Mouse (Mus musculus): ENCODE data around the gene 1700012P22Rik.

The 1700012P22Rik gene

DNA sequence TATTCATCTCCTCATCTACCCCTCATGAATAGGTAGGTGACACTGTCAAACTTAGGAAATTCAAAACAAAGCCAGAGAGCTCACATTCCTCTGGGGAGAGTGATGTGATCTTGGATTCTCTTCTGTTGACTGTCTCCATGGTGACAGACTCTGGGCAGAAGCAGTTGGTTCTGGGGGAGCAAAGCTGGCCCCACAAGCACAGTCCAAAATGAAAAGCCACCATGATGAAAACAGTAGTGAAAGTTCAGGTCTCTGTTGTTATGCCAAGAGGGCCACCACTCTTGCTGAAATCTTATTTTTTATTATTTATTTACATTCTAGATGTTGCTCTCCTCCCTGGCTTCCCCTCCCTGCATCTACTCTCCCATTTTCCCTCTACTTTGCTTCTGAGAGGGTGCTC lies at the start of gene 1700012P22Rik:
1700012P22Rik (minus strand) TSS at position 101 of the 400 bp plus-strand sequence.
- DNase-seq (ENCODE audit: low spot score): no peak

DNA sequence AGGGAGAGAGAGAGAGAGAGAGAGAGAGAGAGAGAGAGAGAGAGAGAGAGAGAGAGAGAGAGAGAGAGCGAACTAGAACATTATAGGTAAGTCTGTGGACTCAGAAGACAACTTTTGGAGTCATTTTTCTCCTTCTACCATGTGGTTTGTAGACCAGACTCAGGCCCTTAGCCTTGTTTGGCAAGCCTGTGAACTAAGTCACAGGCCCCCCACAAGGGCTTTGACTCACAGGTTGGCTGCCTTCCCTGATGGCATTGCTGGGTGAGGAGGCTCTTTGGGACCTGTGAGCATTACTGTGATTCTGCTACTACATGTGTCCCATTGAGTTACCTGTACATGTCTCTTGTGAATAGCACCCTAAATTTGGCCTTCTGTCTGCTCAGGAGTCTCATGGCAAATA lies 29.5 kb upstream of the 1700012P22Rik start:
- DNase-seq (ENCODE audit: low spot score): no peak

GRCm38 (mm10) chr4:144465206-144465605 lies 26.6 kb upstream of the 1700012P22Rik start:
- no peak for DNase-seq (ENCODE audit: low spot score)

GRCm38 (mm10) chr4:144463656-144464055 lies 25.1 kb upstream of the 1700012P22Rik start, which contains the start of gene Aadacl3:
Gene Aadacl3 (minus strand): TSS chr4:144463756.
- no peak for DNase-seq (ENCODE audit: low spot score)

DNA sequence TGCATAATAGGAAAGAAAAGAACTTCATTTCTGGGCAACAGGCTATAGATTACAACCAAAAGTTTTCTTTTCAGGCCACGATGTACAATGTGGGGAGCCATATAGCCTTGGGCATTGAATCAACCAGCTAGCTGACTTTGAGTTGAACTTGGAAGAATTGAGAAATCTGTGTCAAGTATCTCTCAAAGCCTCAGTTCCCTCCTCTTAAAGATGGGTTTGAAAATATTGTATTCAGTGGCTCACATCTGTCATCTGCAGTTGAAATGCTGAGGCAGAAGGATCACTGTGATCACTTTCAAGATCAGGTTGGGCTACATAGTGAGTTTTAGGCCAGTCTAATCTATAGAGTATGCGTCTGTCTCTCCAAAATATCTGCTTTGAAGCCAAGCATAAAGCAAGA lies 14.6 kb upstream of the 1700012P22Rik start, which contains the start of gene Gm9944:
Gm9944 (minus strand) TSS at position 101 of the 400 bp plus-strand sequence.
- no peak for DNase-seq (ENCODE audit: low spot score)

DNA sequence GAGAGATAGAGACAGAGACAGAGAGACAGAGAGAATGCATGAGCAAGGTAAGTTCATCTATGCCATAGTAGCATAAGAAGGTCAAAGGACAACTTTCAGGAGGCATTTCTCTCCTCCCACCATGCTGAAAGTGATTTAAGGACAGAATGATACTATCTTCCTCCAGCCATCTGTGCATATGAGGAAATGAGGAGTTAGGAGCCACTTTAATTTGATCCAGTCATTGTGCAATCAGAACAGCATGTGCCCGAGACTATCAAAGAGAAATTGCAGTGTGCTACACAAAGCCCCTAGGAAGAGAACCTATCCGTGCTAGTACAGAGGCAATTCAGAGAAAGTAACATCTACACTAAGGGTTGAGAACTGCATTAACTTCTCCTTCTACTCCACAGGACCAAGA lies 10.0 kb upstream of the 1700012P22Rik start:
- DNase-seq (ENCODE audit: low spot score): no peak

GRCm38 (mm10) chr4:144441582-144441981 lies 3.0 kb upstream of the 1700012P22Rik start:
- DNase-seq (ENCODE audit: low spot score): no peak

- no peak for DNase-seq (ENCODE audit: low spot score)
These were observed 2.5 kb upstream of the 1700012P22Rik start for GRCm38 (mm10) chr4:144441095-144441494.

GRCm38 (mm10) chr4:144433216-144433615 lies 5.4 kb downstream of the 1700012P22Rik start:
- no peak for DNase-seq (ENCODE audit: low spot score)

- no peak for DNase-seq (ENCODE audit: low spot score)
These were observed 7.8 kb downstream of the 1700012P22Rik start for GRCm38 (mm10) chr4:144430723-144431122.

GRCm38 (mm10) chr4:144428868-144429267 lies 9.7 kb downstream of the 1700012P22Rik start:
- DNase-seq (ENCODE audit: low spot score): no peak

GRCm38 (mm10) chr4:144424590-144424989 lies 14.0 kb downstream of the 1700012P22Rik start:
- DNase-seq (ENCODE audit: low spot score): no peak

DNA sequence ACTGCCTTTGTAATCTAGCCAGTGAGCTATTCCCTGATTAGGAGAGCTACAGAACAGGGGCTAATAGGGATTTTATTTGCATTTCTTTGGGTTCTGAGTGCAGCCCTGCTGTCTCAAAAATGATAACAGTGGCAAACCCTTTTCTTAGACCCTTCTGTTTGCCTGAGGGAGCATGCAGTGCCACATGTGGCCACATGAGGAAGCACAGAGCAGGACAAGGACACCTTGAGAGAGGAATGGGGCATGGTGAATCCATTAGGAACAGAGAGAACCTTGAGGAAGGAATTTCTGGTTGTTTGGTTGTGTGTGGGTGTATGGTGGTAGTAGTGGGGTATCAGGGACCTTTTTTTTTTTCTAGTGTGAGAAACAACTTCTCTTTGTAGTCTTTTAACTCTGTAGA lies 17.9 kb downstream of the 1700012P22Rik start:
- DNase-seq (ENCODE audit: low spot score): no peak

DNA sequence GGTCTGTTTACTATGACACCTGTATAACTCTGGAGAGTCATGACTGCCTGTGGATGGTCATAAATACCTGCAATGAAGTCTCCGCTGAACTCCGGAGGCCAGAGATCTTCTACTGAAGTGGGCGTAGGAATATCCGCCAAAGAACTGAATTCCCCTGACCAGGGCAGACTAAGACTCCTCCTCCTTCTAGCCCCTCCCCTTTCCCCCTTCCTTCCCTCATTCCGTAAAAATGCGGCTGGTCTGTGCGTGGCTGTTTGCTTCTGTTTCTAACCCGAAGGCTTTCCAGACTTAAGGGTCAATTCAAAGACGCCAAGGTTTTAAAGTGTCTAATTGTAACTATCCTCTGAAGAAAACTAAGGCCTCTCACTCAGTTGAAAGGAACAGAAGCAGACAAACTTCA lies 30.3 kb downstream of the 1700012P22Rik start, which contains the start of gene Pramef12:
Pramef12 (minus strand) TSS at position 175 of the 400 bp plus-strand sequence.
- no peak for DNase-seq (ENCODE audit: low spot score)

DNA sequence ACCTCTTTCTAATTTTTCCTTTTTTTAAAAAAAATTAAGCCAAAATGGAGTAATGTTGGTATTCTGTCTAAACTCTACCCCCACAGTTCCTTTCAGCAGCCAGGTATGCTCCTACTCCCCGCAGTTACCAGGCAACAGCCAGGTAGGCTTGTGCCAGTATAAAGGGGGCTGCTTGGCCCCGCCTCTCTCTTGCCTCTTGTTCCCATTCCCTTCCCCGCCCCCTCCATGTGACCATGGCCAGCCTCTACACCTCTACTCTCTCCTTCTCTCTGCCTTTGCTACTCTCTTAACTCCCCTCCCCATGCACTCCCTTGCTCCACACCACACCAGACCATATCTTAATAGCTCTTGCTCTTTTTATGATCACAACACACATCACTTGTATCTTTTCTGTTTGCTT lies 32.3 kb downstream of the 1700012P22Rik start:
- no peak for DNase-seq (ENCODE audit: low spot score)

DNA sequence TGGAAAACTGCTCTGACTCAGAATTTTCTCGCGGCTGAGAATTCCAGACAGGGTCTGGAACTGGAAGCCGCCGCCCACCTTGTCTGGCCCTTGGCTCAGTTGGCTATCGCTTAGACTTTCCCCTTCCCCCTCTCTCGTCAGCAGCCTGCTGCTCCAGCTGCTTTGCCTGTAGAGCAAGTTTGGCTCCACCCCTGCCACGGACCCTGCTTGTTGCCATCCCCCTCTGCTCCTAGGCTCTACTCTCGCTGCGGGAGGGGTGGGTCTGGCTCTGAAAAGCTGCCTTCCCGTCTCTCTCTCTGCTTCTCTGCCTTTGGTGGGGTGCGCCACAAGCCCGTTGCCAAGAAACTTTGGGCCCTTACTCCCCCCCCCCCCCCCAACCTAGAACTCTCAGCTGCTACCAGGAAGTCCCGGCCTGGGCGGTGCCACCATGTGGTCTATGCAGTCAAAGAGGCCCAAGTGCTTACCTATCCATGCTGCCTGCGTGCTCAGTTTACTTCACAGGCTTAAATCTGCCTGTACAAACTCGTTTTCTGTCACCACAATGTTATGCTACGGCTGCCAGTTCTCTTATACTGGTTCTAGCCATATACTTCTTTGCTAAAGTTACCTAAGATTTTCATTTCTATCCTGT lies 34.0 kb downstream of the 1700012P22Rik start:
- no peak for DNase-seq (ENCODE audit: low spot score)

- DNase-seq (ENCODE audit: low spot score): no peak
These were observed 35.9 kb downstream of the 1700012P22Rik start for GRCm38 (mm10) chr4:144402712-144403111.

DNA sequence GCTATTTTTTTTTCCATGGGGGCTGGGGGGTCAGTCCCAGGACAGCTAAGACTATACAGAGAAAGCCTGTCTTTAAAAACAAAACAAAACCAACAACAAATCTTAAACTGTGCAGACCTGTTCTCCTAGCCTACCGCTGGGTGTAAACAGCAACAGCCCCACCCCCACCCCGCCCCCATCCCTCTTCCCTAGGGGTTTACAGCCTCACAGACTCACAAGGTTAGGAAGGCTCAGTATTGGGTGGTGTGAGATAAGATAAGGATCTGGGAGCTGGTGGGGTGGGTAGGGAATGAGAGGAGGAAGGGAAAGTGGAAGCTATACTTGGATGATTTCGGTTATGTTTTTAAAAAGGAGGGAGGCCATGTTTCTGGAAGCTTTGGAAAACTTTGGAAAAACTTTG lies 42.3 kb downstream of the 1700012P22Rik start:
- no peak for DNase-seq (ENCODE audit: low spot score)

- DNase-seq (ENCODE audit: low spot score): no peak
These were observed 60.7 kb downstream of the 1700012P22Rik start, which contains the start of gene Pramef20 for GRCm38 (mm10) chr4:144377911-144378310. Gene Pramef20 (minus strand): TSS chr4:144377933.

All from ovary, postnatal 10 days (tissue).